Mouse (Mus musculus): ENCODE measurements around the gene Ss18l1.
A peak's percentile ranks its signal among the peaks of the same experiment; 100 is the strongest.

The Ss18l1 gene

GRCm38 (mm10) chr2:180034753-180035152 is 7.6 kb upstream of the Ss18l1 start:
- DNase-seq (ENCODE audit: low spot score in 2 of 2) = no peak

- DNase-seq (ENCODE audit: low spot score in 2 of 2) = no peak
Measured at GRCm38 (mm10) chr2:180040406-180040805, 1.9 kb upstream of the Ss18l1 start.

DNA sequence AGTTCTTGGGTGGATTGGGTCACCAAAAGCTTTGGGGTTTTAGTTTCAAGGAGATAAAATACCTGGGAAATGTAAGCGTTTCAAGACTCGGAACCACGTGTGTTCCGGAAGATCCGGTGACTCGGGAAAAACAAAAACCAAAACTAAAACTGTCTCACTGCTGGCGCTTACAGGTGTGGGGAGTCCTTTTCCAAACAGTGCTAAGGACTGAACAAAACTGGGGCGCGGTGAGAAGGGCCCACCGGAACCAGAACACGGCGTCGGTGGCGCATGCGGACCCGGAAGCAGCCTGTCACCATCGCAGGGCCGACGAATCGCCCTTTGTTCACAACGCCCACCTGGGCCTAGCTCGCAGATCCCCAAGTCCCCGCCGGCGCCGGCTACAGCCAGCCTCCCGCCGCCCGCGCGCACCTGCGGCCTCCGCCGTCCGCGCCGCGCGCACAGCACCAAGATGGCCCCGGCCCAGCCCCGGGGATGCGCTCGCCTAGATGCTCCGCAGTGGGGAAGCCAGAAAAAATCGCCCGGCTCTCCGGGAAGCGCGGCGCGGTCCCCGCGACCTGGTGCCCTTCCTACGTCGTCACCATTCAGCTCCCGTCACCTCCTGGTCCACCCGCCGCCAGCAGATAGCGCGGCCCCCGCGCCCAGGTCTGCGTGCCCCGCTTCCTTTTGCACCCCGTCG is 593 bp upstream of the Ss18l1 start:
- no peak for DNase-seq (ENCODE audit: low spot score in 2 of 2)

DNA sequence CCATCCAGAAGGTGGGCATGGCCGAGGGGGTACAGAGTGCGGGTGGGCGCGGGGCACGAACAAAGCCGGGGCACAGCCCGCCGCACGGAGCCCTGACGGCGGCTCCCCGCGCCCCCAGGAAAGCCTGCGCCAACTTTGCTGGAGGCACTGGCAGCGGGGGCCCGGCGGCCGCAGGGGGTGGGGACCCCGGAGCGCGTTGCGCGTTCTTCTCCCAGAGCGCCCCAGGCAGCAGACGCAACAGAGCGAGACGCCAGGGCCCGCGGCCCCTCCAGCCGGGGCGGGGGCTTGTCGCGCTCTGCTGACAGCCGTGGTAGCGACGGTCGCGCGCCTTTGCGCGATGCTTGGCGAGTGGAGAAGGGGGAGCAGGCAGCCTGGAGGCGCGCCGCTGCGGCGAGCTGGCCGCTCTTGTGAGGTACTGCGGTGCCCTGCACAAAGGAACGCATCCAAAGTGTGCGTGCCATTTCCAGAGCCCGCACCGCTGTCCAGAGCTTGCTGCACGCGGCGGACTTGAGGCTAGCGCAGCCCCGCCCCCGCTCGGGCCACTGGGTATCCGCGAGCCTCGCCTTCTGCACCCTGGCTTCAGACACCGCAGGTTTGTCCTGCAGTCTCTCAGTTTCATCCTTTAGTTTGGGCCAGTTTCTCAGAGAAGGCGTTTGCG is 678 bp downstream of the Ss18l1 start:
- peak; percentile 14 to 49 for DNase-seq (ENCODE audit: low spot score in 2 of 2)

DNA sequence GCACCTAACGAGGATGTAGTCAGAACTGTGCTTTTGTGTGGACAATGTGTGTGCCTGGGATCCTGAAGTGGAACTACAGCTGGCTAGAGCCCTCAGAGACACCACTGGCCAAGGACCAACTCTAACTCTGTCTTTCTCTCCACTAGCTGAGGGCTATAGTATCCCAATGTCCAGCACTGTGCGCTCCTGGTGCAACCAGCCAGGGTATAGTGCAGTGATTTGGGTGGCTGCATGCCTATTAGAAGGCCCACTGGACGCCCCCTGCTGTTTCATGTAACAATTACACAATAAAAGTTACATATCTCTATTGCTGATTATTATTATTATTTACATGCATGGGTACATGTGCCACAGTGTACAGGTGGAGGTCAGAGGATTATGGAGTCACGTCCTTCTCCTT is 3.0 kb downstream of the Ss18l1 start:
- no peak for DNase-seq (ENCODE audit: low spot score in 2 of 2)

DNA sequence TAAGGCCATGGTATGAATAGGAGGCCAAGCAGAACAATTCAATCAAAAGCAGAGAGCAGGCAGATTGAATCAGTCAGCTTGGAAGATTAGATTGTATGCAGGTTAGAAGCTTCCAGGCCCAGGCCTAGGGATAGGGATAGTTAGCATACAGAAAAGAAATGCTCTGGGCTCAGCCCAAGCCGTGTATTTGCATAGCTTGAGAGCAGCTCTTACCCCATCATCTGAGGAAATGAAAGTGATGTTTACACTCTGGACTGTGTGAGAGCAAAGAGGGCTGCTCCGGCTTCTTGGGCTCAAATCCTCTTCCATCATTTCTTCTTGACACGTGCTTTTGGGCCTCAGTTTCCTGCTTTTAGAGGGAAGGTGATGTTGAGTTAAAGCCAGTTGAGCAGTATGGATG is 5.3 kb downstream of the Ss18l1 start:
- DNase-seq (ENCODE audit: low spot score in 2 of 2) = no peak

DNA sequence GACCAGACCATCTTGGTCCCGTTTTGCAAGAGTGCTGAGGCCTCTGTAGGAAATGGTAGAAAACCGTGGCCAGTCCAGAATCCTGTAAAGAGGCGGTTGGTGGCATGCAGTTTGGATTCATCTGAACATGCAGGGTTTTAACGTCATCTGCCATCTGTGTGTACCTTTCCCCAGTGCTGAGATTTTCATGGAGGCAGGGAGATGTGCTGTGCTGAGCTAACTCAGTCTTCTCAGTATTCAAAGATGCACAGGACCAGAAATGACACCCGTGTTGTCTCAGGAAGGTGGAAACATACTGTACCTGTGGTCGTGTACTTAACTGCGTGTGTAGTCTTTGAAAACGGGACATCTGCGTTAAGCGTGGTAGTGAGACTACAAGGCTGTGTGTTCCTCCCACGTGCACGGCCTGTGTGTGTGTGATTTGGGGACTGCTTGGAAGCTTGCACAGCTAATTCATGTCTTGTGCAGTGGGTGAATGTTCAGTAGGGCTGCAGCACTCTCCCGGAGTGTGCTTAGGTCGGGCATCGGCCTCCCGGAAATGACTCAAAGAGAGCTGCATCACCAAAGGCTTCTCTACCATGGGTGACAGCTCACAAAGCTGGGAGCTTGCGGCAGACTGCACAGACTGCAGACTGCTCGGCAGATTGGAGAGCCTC is 5.8 kb downstream of the Ss18l1 start:
- no peak for DNase-seq (ENCODE audit: low spot score in 2 of 2)

GRCm38 (mm10) chr2:180050986-180051385 is 8.7 kb downstream of the Ss18l1 start:
- DNase-seq (ENCODE audit: low spot score in 2 of 2) = peak; percentile 59 to 60

DNA sequence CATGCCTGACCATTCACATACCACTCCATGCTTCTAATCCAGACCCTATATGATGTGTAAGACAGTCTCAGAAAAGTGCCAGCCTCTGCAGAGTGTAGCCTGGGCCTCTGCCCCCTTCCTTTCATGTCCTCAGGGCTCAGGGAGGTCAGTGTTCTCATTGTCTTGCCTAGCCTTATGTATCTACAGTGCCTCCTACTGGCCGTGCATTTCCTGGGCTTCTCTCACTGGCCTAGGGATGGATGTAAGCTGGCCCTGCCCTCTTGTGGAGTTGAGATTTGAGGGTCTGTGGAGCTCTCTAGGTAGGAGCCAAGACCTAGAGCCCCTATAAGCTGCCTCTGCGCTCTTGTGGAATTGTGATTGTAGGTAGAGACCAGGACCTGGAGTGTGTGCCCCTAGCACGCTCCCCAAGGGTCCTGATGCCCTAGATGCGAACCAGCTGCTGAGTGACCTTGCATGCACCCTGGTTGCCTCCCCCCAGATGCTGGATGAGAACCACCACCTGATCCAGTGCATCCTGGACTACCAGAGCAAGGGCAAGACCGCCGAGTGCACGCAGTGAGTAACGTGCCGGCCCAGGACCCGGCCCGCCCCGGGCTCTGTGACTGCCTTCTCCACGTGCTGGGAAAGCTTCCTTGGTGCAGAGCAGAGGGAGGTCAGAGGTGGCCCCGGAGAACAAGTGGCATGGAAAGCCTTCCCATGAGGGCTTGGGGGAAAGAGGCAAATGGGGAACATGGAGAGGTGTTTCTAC is 9.9 kb downstream of the Ss18l1 start:
- DNase-seq (ENCODE audit: low spot score in 2 of 2) = no peak

- DNase-seq (ENCODE audit: low spot score in 2 of 2) = no peak
Measured at GRCm38 (mm10) chr2:180053001-180053400, 10.7 kb downstream of the Ss18l1 start.

DNA sequence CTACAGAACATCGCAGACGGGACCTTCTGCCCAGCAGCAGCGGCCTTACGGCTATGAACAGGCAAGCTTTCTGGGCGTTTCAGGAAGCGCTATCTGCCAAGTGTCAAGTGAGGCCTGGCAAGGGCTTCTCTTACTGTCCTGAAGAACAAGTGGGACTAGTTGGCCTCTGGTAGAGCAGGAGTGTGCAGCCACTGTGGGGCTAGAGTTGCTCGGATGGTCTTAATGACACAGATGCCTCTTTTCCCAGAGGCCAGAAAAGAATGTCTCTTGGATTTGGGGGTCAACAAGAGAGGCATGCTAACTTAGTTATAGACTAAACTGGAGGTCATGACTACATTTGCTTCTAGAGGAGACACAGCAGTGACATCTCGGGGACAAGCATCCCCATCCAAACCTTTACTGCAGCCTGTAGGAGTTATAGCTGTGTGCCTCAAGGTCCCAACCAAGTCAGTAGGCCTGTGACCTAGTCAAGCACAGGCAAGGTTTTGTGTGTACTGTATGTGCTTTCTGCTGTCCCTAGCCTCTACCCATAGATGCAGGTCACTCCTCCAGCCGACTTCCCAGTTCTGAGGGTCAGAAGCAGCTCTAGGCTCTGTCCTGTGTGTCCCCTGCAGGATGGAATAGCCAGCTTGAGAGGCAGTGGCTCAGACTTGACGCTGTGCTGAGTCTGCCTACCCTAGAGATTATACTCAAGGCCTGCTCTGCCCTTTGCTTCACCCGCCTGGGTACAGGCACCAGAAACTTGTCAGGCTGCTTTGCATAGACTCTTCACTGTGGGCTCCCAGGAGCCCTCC is 21.2 kb downstream of the Ss18l1 start:
- no peak for DNase-seq (ENCODE audit: low spot score in 2 of 2)

DNA sequence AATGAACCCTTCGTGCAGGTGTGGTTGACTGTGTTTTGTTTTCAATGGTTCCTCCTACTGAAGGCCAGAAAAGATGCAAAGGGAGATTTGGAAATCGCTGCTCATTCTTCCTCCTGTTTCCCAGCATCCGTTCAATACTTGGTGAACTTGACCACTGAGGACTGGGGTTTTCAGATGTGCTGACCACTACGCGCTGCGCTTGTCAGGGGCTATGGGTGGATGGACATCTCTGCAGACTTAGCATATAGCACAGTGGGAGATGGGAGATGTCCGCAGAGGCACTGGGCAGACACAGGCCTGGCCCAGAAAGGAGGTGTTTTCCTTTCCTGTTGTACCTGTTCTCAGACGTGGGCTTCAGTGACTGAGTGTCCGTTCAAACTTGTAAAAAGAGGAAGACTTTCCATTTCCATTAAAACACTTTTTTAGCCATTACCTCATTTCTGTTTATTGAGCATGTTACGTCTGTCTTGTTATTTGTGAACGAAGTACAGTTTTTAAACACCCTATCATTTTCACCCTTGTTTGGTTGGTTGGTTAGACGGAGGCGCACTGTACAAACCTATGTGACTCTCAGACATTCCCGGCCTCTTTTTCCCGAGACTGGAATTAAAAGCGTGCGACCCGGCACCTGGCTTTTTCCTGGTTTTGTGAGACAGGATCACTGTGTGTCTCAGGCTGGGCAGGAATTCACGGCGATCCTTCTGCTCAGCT is 27.6 kb downstream of the Ss18l1 start:
- DNase-seq (ENCODE audit: low spot score in 2 of 2) = no peak

DNA sequence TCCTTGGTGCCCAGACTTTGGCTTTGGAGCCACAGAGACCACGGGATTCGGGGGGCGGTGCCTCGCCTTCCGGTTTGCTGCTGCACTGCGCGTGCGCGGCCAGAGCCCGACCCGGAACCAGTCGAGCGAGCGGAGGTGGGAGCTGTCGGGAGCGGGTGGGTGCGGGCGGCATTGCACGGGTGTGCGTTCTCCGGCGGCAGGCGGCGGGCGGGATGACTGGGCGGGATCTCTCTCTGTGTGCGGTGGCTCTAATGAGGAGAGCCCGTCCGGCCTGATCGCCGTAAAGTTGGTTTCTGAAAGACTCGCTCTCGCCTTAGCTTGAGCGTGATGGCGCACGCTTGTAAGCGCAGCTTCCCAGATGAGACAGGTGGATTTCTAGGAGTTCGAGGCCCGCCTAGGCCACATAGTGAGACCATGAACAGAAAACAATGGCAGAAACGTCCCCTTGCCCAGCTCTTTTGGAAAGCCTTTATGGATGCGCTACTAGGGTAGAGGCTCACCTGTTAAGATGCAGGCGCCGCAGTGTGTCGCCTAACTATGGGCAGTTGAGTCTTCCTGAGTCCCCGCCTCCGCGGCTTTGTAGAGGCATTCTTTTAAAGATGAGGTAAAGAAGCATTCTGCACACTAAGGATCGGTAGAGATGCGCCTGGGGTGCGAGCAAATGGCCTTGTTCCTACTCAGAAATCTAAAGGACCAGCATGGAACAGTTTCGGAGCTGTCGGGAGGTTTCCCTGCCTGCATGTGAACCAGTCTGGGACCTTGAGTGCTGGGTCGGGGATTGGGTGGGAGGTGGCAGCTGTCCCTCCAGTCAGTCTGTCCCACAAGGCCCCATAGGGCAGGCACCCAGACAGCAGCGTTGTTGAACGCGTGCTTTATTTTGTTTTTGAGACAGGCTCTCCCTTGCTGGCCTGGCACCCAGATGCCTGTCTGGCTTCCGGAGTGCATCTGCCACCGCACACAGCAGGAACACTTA is 28.5 kb downstream of the Ss18l1 start, which contains the start of gene Mtg2:
Gene Mtg2, plus strand, starts transcription at position 108 of the 973 bp plus-strand sequence.
- peak; percentile 94 to 95 for DNase-seq (ENCODE audit: low spot score in 2 of 2)

DNA sequence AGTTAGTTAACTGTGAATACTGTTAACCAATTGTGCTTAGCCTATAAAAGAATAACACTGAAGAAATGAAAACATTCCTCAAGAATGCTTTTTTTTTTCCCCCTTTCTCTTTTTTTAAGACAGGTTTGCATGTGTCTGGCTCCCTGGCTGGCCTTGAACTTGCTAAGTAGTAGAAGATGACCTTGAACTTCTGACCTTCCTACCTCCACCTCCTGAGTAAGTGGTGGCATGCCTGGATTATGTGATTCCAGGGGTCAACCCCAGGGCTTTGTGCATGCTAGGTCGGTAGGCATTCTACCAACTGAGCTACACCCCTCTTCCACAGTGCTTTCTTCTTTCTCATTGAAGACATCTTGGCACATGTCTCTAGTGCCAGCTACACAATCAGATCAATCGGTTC is 29.4 kb downstream of the Ss18l1 start:
- no peak for DNase-seq (ENCODE audit: low spot score in 2 of 2)

GRCm38 (mm10) chr2:180072886-180073285 is 30.6 kb downstream of the Ss18l1 start:
- DNase-seq (ENCODE audit: low spot score in 2 of 2) = no peak

GRCm38 (mm10) chr2:180077622-180078021 is 35.3 kb downstream of the Ss18l1 start:
- no peak for DNase-seq (ENCODE audit: low spot score in 2 of 2)

DNA sequence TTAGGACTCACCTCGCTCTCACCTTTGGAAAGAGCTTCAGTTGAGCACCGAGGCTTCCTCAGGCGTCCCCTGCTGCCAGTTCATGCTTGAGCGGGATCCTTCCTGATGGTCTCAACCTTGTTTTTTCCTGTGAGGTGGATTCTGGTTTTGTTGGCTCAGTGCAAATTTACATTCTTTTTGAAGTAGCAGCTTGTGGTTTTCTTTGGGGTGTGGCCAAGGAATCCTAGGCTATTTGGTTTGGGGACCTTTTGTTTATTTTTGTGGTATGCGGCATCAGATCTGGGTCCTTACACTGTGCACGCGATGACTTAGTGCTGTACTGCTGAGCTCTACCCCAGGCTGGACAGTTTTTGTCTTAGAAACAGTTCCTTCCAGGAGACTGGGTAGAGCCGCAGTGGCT is 38.4 kb downstream of the Ss18l1 start:
- DNase-seq (ENCODE audit: low spot score in 2 of 2) = no peak

- DNase-seq (ENCODE audit: low spot score in 2 of 2) = no peak
Measured at GRCm38 (mm10) chr2:180083063-180083462, 40.8 kb downstream of the Ss18l1 start.

GRCm38 (mm10) chr2:180084565-180084964 is 42.3 kb downstream of the Ss18l1 start:
- no peak for DNase-seq (ENCODE audit: low spot score in 2 of 2)

Data from urinary bladder, adult 18-20 months (tissue).